Mouse (Mus musculus) embryonic stem cell, embryonic (primary cell): ENCODE measurements at regions not wholly inside any gene's neighbourhood (a gene's known extent, or its start where the extent isn't known, plus 50 kb on each side); places are given as distances from the start of the nearest gene placed in this dataset.

ENCODE experiments used
- CTCF ChIA-PET, 4 experiments: fragments of 300-600 bp in 2 of 4; fragments of 350-600 bp in 2 of 4; sonication (Branson Sonifier 250); formaldehyde crosslinking; loops; one replicate each; lab custom pipeline; 2022; ENCODE audit warnings: inconsistent platforms in 2 of 4; lab: Charles Lee
- POLR2A ChIA-PET, 4 experiments: fragments of 300-600 bp in 2 of 4; fragments of 350-600 bp in 2 of 4; sonication (Branson Sonifier 250); formaldehyde crosslinking; loops; one replicate each; lab custom pipeline; 2022; ENCODE audit warnings: antibody characterized with exemption in 4 of 4, inconsistent platforms in 1 of 4; lab: Charles Lee

DNA sequence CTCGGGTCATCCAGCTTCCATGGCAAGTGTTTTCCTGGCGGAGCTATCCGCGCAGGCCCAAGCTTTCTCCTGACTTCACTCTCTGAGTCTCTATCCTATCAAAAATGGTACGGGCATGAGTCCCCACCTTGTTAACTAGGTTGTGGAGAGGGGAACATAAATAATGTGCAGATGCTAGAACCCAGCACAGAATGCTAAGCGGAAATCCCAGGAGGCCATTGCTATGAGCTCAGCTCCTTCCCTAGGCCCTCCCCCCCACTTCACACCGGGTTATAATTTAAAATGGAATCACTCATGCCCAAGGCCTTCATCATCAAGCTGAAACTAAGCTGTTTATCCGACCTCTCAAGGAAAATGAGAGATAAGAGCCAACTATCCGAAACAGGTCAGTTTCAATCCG, 60.4 kb upstream of the Cd83 start:
- ChIA-PET CTCF (interaction anchor here (0.5 to 1.6 kb wide), 13 partner anchors 11 to 1352 kb away, joined by 3 to 6 read pairs (median 3); no protein-coding TSS in a partner anchor), POLR2A (interaction anchor here in 1 of 4 experiments (0.6 to 1.0 kb wide), 2 partner anchors 20 to 109 kb away, joined by 3 to 4 read pairs; no protein-coding TSS in a partner anchor)

DNA sequence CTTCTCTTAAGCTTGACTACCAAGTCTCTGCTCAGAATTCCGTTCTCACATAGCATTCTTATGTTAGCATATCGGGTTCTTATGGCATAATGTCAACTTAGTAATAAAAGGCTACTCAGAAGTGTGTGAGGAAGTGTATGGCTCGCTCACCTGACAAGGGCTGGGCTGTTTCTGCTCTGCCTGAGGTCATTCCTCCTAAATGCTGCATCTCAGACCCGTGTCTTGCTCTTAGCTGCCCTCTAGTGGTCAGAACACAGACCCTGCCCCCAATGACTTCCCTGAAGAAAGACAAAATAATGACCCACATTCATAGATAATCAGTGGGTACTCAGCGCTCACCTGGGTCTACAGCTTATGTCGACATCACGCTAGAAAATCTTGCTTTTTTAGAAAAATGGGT, 58.9 kb upstream of the Cd83 start:
- ChIA-PET POLR2A (interaction anchor here in 1 of 4 experiments (0.6 to 0.8 kb wide), 2 partner anchors 111 to 538 kb away, joined by 3 read pairs; no protein-coding TSS in a partner anchor), CTCF (interaction anchor here (0.6 to 1.4 kb wide), 14 partner anchors 9 to 343 kb away, joined by 3 to 9 read pairs (median 4); no protein-coding TSS in a partner anchor)

DNA sequence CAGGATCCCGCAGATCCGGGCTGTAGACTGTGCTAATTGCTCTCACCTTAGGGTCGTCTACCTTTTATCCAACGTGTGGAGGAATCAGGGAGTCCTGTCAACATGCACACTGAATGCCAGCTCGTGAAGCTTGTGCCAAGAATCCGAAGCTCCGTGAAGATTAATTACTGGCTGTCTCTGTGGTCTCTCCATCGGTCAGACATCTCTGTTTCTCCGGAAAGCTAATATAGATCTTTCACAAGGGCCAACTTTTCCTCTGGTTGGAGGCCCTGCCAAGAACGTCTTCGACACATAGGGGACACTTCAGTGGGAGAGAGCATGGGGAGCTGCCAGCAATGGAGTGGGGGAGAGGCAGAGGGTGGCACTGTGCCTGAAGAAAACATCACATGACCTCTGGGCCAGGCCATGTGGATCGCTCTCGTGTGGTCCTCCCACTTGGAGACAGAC, 57.7 kb upstream of the Cd83 start:
- ChIA-PET POLR2A (interaction anchor here in 1 of 4 experiments (0.8 kb wide), 1 partner anchor 12 kb away, joined by 3 read pairs; no protein-coding TSS in a partner anchor), CTCF (interaction anchor here in 2 of 4 experiments (1.3 kb wide), 2 partner anchors 93 to 112 kb away, joined by 3 to 4 read pairs; no protein-coding TSS in a partner anchor)

DNA sequence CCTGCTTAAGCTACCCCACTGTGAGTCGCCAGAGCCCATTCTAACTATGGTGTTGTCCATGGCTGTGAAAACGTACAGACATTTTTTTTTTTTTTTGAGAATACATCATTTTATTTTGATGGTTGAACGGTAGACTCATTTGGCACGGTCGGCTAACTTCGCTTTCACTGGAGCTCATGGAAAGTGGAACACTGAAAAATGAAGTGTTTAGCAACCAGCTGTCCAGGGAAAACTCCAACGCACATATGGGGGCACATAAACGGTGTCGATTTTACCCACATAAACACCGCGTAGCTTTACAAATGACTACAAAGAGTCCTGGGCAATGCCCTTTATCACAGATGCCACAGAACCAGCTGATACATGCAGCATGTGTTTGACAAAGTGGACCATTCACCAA, 55.0 kb upstream of the Cd83 start:
- POLR2A ChIA-PET: interaction anchor here in 1 of 4 experiments (1.0 kb wide), 1 partner anchor 13 kb away, joined by 4 read pairs; no protein-coding TSS in a partner anchor
- CTCF ChIA-PET: no interaction called here

DNA sequence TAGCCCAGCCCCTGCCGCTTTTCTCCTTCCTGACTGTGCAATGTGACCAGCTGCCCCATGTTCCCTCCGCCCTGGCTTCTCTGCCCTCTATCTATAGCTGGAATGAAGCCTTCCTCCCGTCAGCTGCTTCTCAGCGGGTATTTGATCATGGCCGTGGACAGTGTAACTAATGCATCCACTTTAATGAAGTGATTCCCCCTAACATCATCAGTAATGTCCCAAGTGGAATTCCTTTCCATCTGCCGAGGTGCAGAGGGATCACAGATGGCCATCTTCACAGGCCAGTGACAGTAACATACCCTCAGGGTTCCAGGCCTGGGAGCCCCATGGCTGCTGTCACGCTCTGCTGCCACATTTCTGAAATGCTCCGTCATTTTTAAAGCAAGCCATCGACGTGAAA, 51.5 kb upstream of the Cd83 start:
- POLR2A ChIA-PET: no interaction called here

DNA sequence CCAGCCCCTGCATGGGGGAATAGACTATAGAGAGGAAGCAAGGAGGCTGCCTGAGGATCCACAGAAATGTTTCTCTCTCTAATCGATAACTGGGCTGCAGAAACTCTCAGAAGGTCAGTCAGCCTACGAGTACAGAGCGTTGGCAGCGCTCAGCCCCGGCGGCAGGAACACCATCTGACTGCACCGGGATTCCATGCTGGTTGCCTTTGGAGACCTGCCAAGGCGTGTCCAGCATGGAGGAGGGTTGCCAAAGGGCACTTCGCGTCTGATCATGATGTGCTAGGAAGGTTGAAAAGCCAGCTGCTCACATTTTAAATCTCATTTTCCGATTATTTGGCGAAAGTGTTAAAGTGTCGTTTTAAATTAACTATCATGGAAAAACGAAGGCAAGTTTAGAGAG, 49.9 kb upstream of the Cd83 start:
- ChIA-PET CTCF (interaction anchor here in 1 of 4 experiments (1.2 kb wide), 1 partner anchor 157 kb away, joined by 3 read pairs; no protein-coding TSS in a partner anchor), POLR2A (interaction anchor here in 1 of 4 experiments (0.6 kb wide), 1 partner anchor 33 kb away, joined by 5 read pairs; no protein-coding TSS in a partner anchor)

More for the DNA sequence above, 51.5 kb upstream of the Cd83 start:
- CTCF ChIA-PET: no interaction called here
